Mouse (Mus musculus) liver, adult 2 months (tissue): ENCODE data around the gene Igflr1.

ENCODE experiments used
- CTCF ChIP-seq: fragments of 200-500 bp; IDR thresholded peaks from 2 replicates; pipeline ENCODE4 v1.5.1; 2011; ENCODE audit warnings: low read depth, low read length, control low read depth
- POLR2A ChIP-seq: fragments of 200-500 bp; IDR thresholded peaks from 2 replicates; pipeline ENCODE4 v1.6.1; 2011; ENCODE audit warnings: low read length, control low read depth; ENCODE audit not compliant: insufficient read depth; ENCODE audit errors: extremely low read depth

- TF ChIP-seq CTCF (no peak), POLR2A (no peak)
These were observed 35.4 kb downstream of the Igflr1 start for GRCm38 (mm10) chr7:30600651-30601050.
